Mouse (Mus musculus) heart, postnatal 0 days (tissue): Measurements from ENCODE around the gene Dusp15. TPM values are rescaled to one million over a fixed set of nuclear protein-coding genes. Genes with fewer than 3 reads are reported as not detected.

Experiments used
- ATAC-seq: fragments of 200-750 bp; cut with Nextera tagmentation; 2 replicates; pipeline ENCODE4 v1.8.0; 2017; ENCODE audit warnings: low read depth, moderate number of reproducible peaks, moderate library complexity; ENCODE audit not compliant: insufficient read depth
- DNase-seq: peaks from one replicate; pipeline ENCODE4 v3.0.0-alpha.2; 2016; ENCODE audit warnings: low spot score
- H3K27ac ChIP-seq: fragments of 300-500 bp; sonication (generic); 2 replicates; pipeline ENCODE4 v1.5.1; 2014; ENCODE audit warnings: low read depth, mild to moderate bottlenecking
- H3K27me3 ChIP-seq: fragments of 300-500 bp; sonication (generic); 2 replicates; pipeline ENCODE4 v1.6.1; 2014; ENCODE audit warnings: low read length, mixed read lengths; ENCODE audit not compliant: control insufficient read depth, insufficient read depth
- H3K36me3 ChIP-seq: fragments of 300-500 bp; sonication (generic); replicated peaks from 2 replicates; pipeline ENCODE4 v1.6.1; 2014; ENCODE audit warnings: low read length, mixed read lengths; ENCODE audit not compliant: control insufficient read depth, insufficient read depth
- H3K4me1 ChIP-seq: fragments of 300-500 bp; sonication (generic); 2 replicates; pipeline ENCODE4 v1.6.1; 2014; ENCODE audit warnings: antibody characterized with exemption; ENCODE audit not compliant: control insufficient read depth, insufficient read depth
- H3K4me2 ChIP-seq: fragments of 300-500 bp; sonication (generic); 2 replicates; pipeline ENCODE4 v1.6.1; 2014; ENCODE audit warnings: low read depth, mild to moderate bottlenecking, low read length, moderate library complexity
- H3K4me3 ChIP-seq: fragments of 300-500 bp; sonication (generic); 2 replicates; pipeline ENCODE4 v1.5.1; 2014; ENCODE audit warnings: low read depth, low read length
- H3K9ac ChIP-seq: fragments of 300-500 bp; sonication (generic); replicated peaks from 2 replicates; pipeline ENCODE4 v1.6.1; 2014; ENCODE audit warnings: low read depth, low read length, mixed read lengths
- H3K9me3 ChIP-seq: fragments of 300-500 bp; sonication (generic); replicated peaks from 2 replicates; pipeline ENCODE4 v1.6.1; 2016; ENCODE audit warnings: low read length; ENCODE audit not compliant: control insufficient read depth
- CTCF ChIP-seq: IDR thresholded peaks from 2 replicates; pipeline ENCODE4 v1.5.1; 2016; ENCODE audit warnings: antibody characterized with exemption, control low read depth, low read depth
- EP300 ChIP-seq: IDR thresholded peaks from 2 replicates; pipeline ENCODE4 v1.6.1; 2016; ENCODE audit warnings: antibody characterized with exemption, low read depth
- WGBS: fragments of 180-500 bp; shearing (Covaris S2); extraction: QIAGEN DNeasy Blood & Tissue Kit; methylation state at CpG from one replicate; pipeline ENCODE4 v1.1.7; 2014; 5-methylcytosine and 5-hydroxymethylcytosine counted together
- polyA plus RNA-seq: library from polyadenylated mRNA; unstranded; fragments of >200 nt; fragmentation: Nextera tagmentation; extraction: Ambion mirVana; gene quantifications from 2 replicates; pipeline ENCODE4 v1.2.1, GENCODE M21; 2015
- total RNA-seq: library from RNA; depleted of rRNA; stranded (reverse); fragments of >200 nt; gene quantifications from 2 replicates; pipeline ENCODE4 v1.2.3, GENCODE M21; 2014; ENCODE audit warnings: low replicate concordance

Dusp15 gene
- total and polyA plus RNA-seq, 2 experiments from 2014 or later: not detected

DNA sequence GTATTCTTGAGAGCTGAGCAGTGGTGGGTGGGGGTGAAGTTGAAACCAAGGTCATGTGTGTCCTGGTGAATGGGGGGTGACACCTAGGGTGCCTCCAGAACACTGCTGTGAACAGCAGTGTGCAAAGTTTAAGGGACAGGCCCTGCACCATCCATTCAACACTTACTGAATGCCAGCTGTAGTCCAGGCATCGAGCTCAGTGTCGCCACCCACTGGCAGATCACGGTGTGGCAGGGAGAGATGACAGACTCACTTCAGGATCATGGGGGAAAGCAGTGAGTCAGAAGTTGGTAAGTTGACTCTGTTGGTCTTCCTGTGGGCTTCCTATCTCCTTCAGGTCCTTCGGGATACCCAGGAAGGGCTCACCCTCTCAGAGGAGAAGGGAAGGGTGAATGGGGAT lies 11.7 kb downstream of the Dusp15 start:
- ATAC-seq: no peak
- no peak overlapping the region for H3K4me2 ChIP-seq
- peak; percentile 71 for TF ChIP-seq CTCF
- no peak for TF ChIP-seq EP300
- 5% methylated on average over 4 of the region's 4 CpGs for WGBS
- no peaks in the 10 kb centered on the region for H3K4me1 ChIP-seq
- H3K4me3 ChIP-seq: no peak overlapping the region
- H3K9me3 ChIP-seq: no peaks in the 10 kb centered on the region
- DNase-seq: no peak
- peaks cover 66% of the 10 kb centered on the region for H3K27me3 ChIP-seq
- H3K36me3 ChIP-seq: no peaks in the 10 kb centered on the region
- H3K27ac ChIP-seq: no peak overlapping the region
- no peak overlapping the region for H3K9ac ChIP-seq

DNA sequence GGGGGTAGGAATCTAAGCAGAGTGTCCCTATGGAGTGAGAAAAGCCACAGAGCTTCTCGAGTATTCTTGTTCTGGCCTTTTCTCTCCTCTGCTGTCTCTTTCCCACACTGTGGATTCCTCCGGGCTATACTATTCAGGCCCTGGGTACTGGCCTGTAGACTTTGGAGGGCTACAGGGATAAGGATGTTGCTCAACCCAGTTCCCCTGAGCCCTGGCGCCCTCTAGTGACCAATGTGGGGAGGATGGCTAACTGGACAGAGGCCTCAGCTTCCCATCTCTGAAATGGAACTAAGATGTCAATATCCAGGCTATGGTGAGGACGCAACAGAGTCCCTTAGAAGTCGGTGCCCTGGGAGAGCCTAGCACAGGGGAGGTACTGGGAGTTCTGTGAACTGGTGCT lies 17.9 kb downstream of the Dusp15 start:
- peak; percentile 71 for TF ChIP-seq CTCF
- TF ChIP-seq EP300: no peak
- Histone ChIP-seq H3K27ac (peak overlapping the region; percentile 82; the same call in 1 of the 2 replicates), H3K4me2 (no peak overlapping the region), H3K27me3 (peaks cover 14% of the 10 kb centered on the region; the same call in 1 of the 2 replicates), H3K9ac (no peak overlapping the region), H3K9me3 (no peaks in the 10 kb centered on the region), H3K4me1 (peaks cover 8% of the 10 kb centered on the region; the same call in 1 of the 2 replicates), H3K36me3 (no peaks in the 10 kb centered on the region), H3K4me3 (no peak overlapping the region)
- peak; percentile 25; the same call in 1 of the 2 replicates for ATAC-seq
- 38% methylated on average over 5 of the region's 5 CpGs for WGBS
- DNase-seq: no peak

DNA sequence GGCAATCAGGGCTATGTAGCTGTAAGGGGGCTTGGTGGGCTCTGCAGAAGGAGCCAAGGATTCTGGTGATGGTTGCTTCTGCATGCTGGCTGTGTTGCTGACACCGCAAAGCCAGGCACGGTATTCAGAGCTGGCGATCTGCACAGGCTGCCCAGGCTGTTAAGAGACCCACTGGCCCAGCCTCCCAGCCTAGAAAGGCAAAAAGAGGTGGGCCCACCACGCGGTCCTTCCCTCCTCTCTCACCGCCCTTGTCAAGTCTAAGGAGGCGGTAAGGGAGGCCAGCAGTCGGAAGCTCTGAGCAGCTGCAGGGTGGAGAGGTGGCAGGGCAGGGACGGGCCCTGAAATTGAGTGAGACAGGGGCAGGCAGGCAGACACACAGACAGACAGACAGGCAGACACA lies 18.4 kb downstream of the Dusp15 start, which contains the start of gene Foxs1:
TSS of gene Foxs1 (minus strand) at position 161 of the 400 bp plus-strand sequence.
- Histone ChIP-seq H3K4me3 (peak within 1 kb of the TSS; percentile 37), H3K9ac (peak within 1 kb of the TSS; percentile 21), H3K27me3 (0 out of 2 replicates have a peak, but pooled peaks cover 10% of the 10 kb centered on the region), H3K4me2 (peak within 1 kb of the TSS; percentile 48), H3K27ac (peak within 1 kb of the TSS; percentile 82), H3K36me3 (no peaks in the 10 kb centered on the region), H3K9me3 (no peaks in the 10 kb centered on the region), H3K4me1 (peaks cover 8% of the 10 kb centered on the region; the same call in 1 of the 2 replicates)
- TF ChIP-seq CTCF (no peak), EP300 (no peak)
- ATAC-seq: peak; percentile 54
- 17% methylated on average over 9 of the region's 9 CpGs for WGBS
- peak; percentile 27 for DNase-seq

DNA sequence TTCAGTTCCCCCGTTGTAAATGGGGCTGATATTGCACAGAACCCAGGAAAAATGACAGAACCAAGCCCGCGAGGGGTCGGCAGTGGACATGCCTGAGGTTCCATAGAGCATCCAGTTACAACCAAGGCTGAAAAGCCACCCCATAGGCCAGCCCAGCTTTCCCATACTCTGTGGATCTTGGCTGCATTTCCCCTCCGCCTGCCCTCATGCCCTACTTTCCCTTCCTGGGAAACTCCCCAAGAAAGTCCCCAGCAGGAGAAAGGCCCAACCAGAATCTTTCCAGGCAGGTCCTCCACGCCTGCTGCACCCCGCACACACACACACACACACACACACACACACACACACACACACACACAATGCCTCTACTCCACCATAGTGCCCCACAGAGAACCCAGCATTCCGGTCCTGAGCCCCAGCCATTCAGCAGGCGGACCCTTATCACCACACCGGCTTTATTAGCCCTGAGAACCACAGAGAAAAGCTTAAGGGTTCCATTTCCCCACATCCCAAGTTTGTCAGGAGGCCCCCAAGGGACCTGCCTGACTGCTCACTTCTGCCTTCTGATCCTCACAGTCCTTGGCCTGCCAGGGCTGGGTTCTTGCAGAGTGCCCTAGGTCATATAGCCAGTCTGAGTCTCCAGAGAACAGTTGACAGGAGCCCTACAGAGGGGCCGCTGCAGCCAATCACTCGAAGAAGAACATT lies 19.9 kb downstream of the Dusp15 start:
- ATAC-seq (0 out of 2 replicates have a peak, but pooled peaks have one; percentile 9), DNase-seq (no peak)
- H3K27ac ChIP-seq: peak overlapping the region; percentile 82
- H3K36me3 ChIP-seq: no peaks in the 10 kb centered on the region
- 50% methylated on average over 12 of the region's 12 CpGs for WGBS
- peak overlapping the region; percentile 48 for H3K4me2 ChIP-seq
- H3K27me3 ChIP-seq: 0 out of 2 replicates have a peak, but pooled peaks cover 7% of the 10 kb centered on the region
- H3K4me1 ChIP-seq: peaks cover 8% of the 10 kb centered on the region; the same call in 1 of the 2 replicates
- H3K4me3 ChIP-seq: peak overlapping the region; percentile 37
- H3K9me3 ChIP-seq: no peaks in the 10 kb centered on the region
- TF ChIP-seq EP300: no peak
- TF ChIP-seq CTCF: no peak
- H3K9ac ChIP-seq: peak overlapping the region; percentile 21

DNA sequence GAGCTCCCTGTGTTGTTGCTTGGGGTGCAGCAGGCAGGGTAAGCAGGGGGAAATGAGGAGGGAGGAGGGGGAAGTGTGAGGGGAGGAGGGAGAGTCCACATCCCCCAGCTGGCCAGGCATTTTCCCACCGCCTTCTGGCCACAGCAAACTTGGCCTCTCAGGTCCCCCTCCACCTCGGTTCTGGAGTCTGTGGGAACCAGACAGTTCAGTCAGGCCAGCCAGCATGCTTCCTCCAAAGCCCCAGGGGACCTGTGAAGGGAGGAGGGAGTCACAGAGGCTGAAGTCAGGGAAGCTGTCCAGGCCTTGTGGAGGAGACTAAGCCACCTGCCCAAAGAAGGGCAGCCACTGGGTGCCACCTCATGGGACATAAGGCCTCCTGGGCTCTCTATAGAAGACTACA lies 21.2 kb downstream of the Dusp15 start:
- peaks cover 12% of the 10 kb centered on the region for H3K4me1 ChIP-seq
- peak overlapping the region; percentile 37; the same call in 1 of the 2 replicates for H3K4me3 ChIP-seq
- no peaks in the 10 kb centered on the region for H3K36me3 ChIP-seq
- H3K9ac ChIP-seq: no peak overlapping the region
- WGBS: 32% methylated on average over 2 of the region's 2 CpGs
- DNase-seq: peak; percentile 33
- H3K27ac ChIP-seq: peak overlapping the region; percentile 82
- 0 out of 2 replicates have a peak, but pooled peaks cover 7% of the 10 kb centered on the region for H3K27me3 ChIP-seq
- TF ChIP-seq CTCF (no peak), EP300 (no peak)
- ATAC-seq: peak; percentile 25
- no peaks in the 10 kb centered on the region for H3K9me3 ChIP-seq
- H3K4me2 ChIP-seq: peak overlapping the region; percentile 48; the same call in 1 of the 2 replicates
